Mouse (Mus musculus): ENCODE measurements around the gene Dmp1.

Gene Dmp1

DNA sequence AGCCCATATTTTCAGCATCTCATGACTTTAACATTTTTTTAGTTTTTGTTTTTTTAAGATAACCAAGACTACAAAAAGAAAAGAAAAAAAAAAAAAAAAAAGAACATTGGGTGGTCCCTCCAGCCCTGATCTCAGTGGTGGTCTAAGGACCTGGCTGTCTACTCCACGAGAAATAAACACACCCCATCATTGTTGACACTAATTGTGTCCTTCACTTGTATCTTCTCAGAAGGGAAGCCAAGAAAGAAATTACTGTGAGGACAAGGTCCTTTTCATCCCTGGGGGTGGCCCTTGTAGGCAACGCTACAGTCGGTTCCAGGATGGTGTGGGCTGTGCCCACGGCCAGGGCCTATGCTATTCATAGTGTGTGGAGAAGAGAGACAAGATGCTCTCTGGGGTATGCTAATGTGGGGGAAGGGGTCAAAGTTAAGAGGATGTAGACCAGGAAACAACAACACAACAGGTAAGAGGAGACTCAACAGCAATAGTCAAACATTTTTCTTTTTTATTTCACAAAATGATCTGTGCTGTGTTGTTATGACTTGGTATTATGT lies 59.6 kb downstream of the Dmp1 start:
- DNase-seq (ENCODE audit: low spot score) = no peak

DNA sequence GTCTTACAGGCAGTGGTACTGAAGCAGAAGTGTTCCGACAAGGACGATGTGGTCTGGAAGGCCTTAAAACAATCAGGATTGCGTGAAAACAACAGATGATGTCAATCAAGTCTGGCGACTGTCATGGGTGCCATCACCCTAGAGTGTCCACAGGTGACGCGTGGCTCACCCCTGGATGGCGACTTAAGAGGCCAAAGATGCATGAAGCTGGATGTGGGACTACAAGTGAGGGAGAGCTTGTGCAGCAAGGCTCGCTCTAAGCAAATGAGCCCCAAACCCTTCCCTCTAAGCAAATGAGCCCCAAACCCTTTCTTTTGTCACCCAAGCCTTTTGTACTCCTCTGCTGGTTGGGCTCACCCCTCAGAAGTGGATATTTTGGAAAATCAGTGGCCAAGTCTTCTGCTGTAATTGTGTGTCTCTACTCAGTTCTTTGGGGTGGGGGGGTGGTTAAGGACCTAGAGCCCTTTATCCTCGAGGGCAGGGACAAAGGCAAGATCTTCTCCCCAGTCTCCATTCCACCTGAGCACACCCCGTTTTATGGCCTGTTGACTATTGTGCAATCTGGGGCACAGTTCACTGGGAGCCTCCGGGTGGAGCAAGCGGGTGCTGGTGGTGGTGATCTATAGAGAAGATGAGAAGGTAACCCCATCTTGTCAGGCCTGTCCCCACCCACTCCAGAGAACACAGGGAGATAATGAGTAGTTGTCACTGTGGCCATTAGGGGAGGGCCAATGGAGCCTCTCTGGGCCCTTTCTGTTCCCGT lies 60.8 kb downstream of the Dmp1 start:
- DNase-seq (ENCODE audit: low spot score) = no peak
